Mouse (Mus musculus) myocyte (in vitro differentiated cells): ENCODE data around the gene Ccm2. TPM values are rescaled to one million over a fixed set of nuclear protein-coding genes. Genes with fewer than 3 reads are reported as not detected.

ENCODE experiments used
- H3K27me3 ChIP-seq: one replicate; pipeline ENCODE4 v1.6.1; 2011; ENCODE audit not compliant: control insufficient read depth, insufficient read depth, insufficient read length
- H3K36me3 ChIP-seq: one replicate; pipeline ENCODE4 v1.6.1; 2011; ENCODE audit not compliant: control insufficient read depth, insufficient read depth
- H3K4me2 ChIP-seq: one replicate; pipeline ENCODE4 v1.6.1; 2011; ENCODE audit warnings: low read depth, control low read depth
- H3K4me3 ChIP-seq: one replicate; pipeline ENCODE4 v1.5.1; 2011; ENCODE audit warnings: mild to moderate bottlenecking, control low read depth, moderate library complexity
- H3K79me2 ChIP-seq: one replicate; pipeline ENCODE4 v1.6.1; 2011; ENCODE audit not compliant: control insufficient read depth, insufficient read depth
- H3ac ChIP-seq: one replicate; pipeline ENCODE4 v1.6.1; 2011; ENCODE audit not compliant: control insufficient read depth, insufficient read length
- CEBPB ChIP-seq: IDR thresholded peaks from 2 replicates; pipeline ENCODE4 v1.6.1; 2011; ENCODE audit warnings: mild to moderate bottlenecking, moderate library complexity; ENCODE audit not compliant: poor library complexity, insufficient read depth, severe bottlenecking
- E2F4 ChIP-seq: IDR thresholded peaks from one replicate; pipeline ENCODE4 v1.6.1; 2011; ENCODE audit warnings: mild to moderate bottlenecking, control low read depth, moderate library complexity; ENCODE audit not compliant: insufficient read depth
- MAX ChIP-seq: IDR thresholded peaks from one replicate; pipeline ENCODE4 v1.6.1; 2011; ENCODE audit warnings: low read depth, mild to moderate bottlenecking, control low read depth
- MYOD1 ChIP-seq, 3 experiments: IDR thresholded peaks; one replicate each; pipeline ENCODE4 v1.6.1; 2011; ENCODE audit warnings: control low read depth in 2 of 3, low read depth in 2 of 3, mild to moderate bottlenecking in 2 of 3, moderate library complexity in 1 of 3; ENCODE audit not compliant: insufficient read length in 2 of 3, control insufficient read depth in 1 of 3
- MYOG ChIP-seq, 3 experiments: IDR thresholded peaks; one replicate each; pipeline ENCODE4 v1.6.1; 2011; ENCODE audit warnings: control low read depth in 2 of 3, low read depth in 2 of 3, mild to moderate bottlenecking in 2 of 3; ENCODE audit not compliant: insufficient read length in 2 of 3, control insufficient read depth in 1 of 3, insufficient read depth in 1 of 3
- POLR2A ChIP-seq: IDR thresholded peaks from one replicate; pipeline ENCODE4 v1.6.1; 2011; ENCODE audit warnings: low read depth, mild to moderate bottlenecking, control low read depth, moderate library complexity; ENCODE audit not compliant: insufficient read length
- POLR2AphosphoS2 ChIP-seq: IDR thresholded peaks from one replicate; pipeline ENCODE4 v1.6.1; 2011; ENCODE audit warnings: low read depth, control low read depth; ENCODE audit not compliant: insufficient read length
- REST ChIP-seq: IDR thresholded peaks from one replicate; pipeline ENCODE4 v1.6.1; 2011; ENCODE audit warnings: mild to moderate bottlenecking, control low read depth, moderate library complexity; ENCODE audit not compliant: insufficient read depth, insufficient read length
- SRF ChIP-seq: IDR thresholded peaks from one replicate; pipeline ENCODE4 v1.6.1; 2011; ENCODE audit warnings: low read depth; ENCODE audit not compliant: control insufficient read depth, insufficient read length
- TCF12 ChIP-seq: IDR thresholded peaks from one replicate; pipeline ENCODE4 v1.6.1; 2011; ENCODE audit warnings: mild to moderate bottlenecking, control low read depth; ENCODE audit not compliant: poor library complexity, insufficient read depth, severe bottlenecking
- TCF3 ChIP-seq: IDR thresholded peaks from one replicate; pipeline ENCODE4 v1.6.1; 2011; ENCODE audit warnings: low read depth, control low read depth; ENCODE audit not compliant: insufficient read length
- USF1 ChIP-seq: IDR thresholded peaks from one replicate; pipeline ENCODE4 v1.6.1; 2011; ENCODE audit warnings: low read depth, mild to moderate bottlenecking, control low read depth, moderate library complexity
- polyA plus RNA-seq: library from polyadenylated mRNA; unstranded; fragments of >200 nt; fragmentation: generic; extraction: Trizol; gene quantifications from one replicate; pipeline ENCODE4 v1.2.1, GENCODE M21; 2012; ENCODE audit warnings: missing spikeins

Ccm2 gene
- polyA plus RNA-seq, 1 experiment = 66.0 TPM

DNA sequence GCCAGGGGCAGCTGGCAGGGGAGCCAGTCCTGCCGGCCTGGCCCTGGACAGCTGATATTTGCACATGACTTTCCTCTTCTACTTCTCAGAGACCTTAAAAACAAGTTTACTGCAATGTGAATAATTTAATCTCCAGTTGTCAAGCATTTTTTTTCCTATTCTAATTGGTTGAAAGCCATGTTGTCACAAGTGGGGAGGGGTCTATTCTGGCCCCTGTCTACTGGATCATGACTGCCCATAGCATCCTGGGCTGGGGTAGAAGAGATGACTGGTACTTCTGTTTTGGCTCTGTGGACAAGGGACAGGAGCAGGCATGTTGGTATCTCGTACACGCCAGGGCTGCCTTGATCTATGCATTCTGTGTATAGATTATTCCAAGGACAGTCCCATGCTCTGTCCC, 49.9 kb downstream of the Ccm2 start:
- no peak overlapping the region for H3ac ChIP-seq

DNA sequence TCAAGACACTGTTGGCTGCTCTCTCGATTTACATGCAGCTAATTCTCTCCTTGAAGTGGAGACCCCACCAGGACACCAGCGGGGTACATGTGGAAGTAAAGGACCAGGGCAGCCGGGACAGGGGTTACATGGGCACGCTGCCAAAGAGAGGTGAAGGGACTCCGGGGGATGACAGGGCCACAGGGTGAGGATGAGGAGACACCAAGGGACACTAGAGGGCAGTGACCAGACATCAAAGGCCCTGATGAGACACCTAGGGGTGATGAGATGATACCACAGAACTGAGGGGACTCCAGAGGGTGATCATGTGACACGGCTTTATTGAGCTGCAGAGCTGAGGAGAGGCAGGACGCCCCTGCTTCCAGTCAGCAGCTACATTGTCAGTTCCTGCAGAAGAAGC, 50.8 kb downstream of the Ccm2 start:
- Histone ChIP-seq H3K27me3 (no peaks in the 10 kb centered on the region), H3ac (no peak overlapping the region), H3K79me2 (no peaks in the 10 kb centered on the region), H3K36me3 (peaks cover 24% of the 10 kb centered on the region), H3K4me2 (no peak overlapping the region), H3K4me3 (no peak overlapping the region)
- TF ChIP-seq SRF = no peak

More for the DNA sequence above, 49.9 kb downstream of the Ccm2 start:
- no peak overlapping the region for H3K4me2 ChIP-seq
- no peaks in the 10 kb centered on the region for H3K79me2 ChIP-seq
- TF ChIP-seq MYOG (IDR thresholded peaks at IDR 0.05; ENCODE audit: control insufficient read depth in 1 of 3, insufficient read depth in 1 of 3, insufficient read length in 2 of 3, low read depth in 2 of 3) = no peak
- no peak for TF ChIP-seq TCF3
- no peak for TF ChIP-seq MAX
- no peak for TF ChIP-seq USF1
- no peak overlapping the region for H3K4me3 ChIP-seq
- no peaks in the 10 kb centered on the region for H3K27me3 ChIP-seq
- peaks cover 31% of the 10 kb centered on the region for H3K36me3 ChIP-seq

DNA sequence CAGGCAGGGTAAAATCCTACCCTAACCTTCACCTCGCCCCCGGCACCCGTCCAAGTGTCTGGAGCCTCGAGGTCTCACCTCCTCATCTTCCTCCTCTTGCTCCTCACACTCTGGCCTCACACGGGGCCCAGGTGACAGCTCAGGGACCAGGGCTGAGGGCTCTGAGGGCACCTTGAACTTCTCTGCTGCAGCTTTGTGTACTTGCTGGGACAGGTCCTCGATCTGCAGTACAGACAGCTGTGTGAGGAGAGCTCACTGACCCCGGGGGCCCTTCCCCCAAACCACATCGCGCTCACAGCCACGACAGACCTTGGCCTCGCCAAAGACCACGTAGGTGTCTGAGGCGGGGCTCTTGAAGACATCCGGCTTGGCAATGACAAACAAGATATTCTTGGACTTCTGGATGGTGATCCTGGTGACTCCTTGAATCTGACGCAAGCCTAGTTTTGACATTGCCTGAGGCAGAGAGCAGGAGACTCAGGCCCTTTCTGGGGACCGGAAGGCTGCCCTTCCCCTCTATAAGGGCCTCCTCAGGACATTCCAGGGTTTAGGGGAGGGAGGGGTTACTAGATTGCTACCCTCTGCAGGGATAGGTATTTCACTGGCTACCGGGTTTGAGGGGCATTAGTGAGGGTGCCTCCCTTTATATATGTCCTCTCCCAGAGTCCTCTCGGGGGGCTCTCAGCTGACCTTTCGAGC, 51.7 kb downstream of the Ccm2 start:
- H3K79me2 ChIP-seq = no peaks in the 10 kb centered on the region
- no peak overlapping the region for H3ac ChIP-seq
- no peak overlapping the region for H3K4me2 ChIP-seq
- peaks cover 19% of the 10 kb centered on the region for H3K36me3 ChIP-seq
- TF ChIP-seq MYOG (IDR thresholded peaks at IDR 0.05; ENCODE audit: control insufficient read depth in 1 of 3, insufficient read depth in 1 of 3, insufficient read length in 2 of 3, low read depth in 2 of 3) = no peak
- no peak for TF ChIP-seq TCF3
- TF ChIP-seq MYOD1 (IDR thresholded peaks at IDR 0.05; ENCODE audit: control insufficient read depth in 1 of 3, insufficient read length in 2 of 3, low read depth in 2 of 3) = no peak
- TF ChIP-seq REST = no peak
- TF ChIP-seq POLR2AphosphoS2 = no peak
- no peak for TF ChIP-seq MAX
- TF ChIP-seq E2F4 = no peak
- TF ChIP-seq SRF = no peak
- TF ChIP-seq CEBPB = no peak
- TF ChIP-seq POLR2A = no peak
- no peak for TF ChIP-seq USF1
- no peak for TF ChIP-seq TCF12
- H3K27me3 ChIP-seq = no peaks in the 10 kb centered on the region
- H3K4me3 ChIP-seq = no peak overlapping the region

DNA sequence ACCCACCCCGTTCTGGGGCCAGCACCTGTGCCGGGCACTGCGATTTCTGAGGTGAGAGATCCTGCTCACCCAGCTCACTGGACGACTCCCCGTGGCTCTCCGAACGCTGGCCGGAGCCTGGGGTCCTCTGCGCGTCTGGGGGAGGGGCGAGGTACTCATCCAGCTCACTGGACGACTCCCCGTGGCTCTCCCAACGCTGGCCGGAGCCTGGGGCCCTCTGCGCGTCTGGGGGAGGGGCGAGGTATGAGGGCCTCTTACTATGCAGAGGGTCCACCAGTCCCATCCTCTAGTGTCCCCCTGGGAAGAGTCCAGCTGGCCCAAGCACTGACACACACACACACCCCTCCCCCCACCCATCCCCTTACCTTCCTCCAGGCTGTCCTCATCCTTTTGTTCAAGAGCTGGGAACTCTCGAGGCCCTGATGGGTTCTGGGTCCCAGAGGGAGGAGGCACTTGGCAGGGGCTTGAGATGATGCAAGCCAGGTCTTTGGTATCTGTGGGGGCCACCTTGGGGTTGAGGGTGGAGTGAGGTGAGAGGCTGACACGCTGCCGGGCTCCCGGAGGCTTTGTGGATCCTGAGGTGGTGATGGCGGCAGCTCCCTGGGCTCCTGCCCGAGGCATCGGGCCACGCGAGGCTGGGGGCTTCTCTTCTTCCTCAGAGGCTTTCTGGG, 52.5 kb downstream of the Ccm2 start:
- Histone ChIP-seq H3K36me3 (peaks cover 14% of the 10 kb centered on the region), H3K27me3 (no peaks in the 10 kb centered on the region), H3K79me2 (no peaks in the 10 kb centered on the region), H3ac (no peak overlapping the region), H3K4me3 (no peak overlapping the region), H3K4me2 (no peak overlapping the region)
- no peak for TF ChIP-seq USF1
- no peak for TF ChIP-seq E2F4
- no peak for TF ChIP-seq TCF3
- no peak for TF ChIP-seq POLR2A

- H3ac ChIP-seq = no peak overlapping the region
- H3K4me3 ChIP-seq = no peak overlapping the region
- H3K4me2 ChIP-seq = no peak overlapping the region
- no peak for TF ChIP-seq MAX
- TF ChIP-seq POLR2AphosphoS2 = peak; percentile 75
- no peaks in the 10 kb centered on the region for H3K79me2 ChIP-seq
- no peaks in the 10 kb centered on the region for H3K27me3 ChIP-seq
- H3K36me3 ChIP-seq = peaks cover 14% of the 10 kb centered on the region
These were observed 53.1 kb downstream of the Ccm2 start for GRCm38 (mm10) chr11:6599831-6600230.

DNA sequence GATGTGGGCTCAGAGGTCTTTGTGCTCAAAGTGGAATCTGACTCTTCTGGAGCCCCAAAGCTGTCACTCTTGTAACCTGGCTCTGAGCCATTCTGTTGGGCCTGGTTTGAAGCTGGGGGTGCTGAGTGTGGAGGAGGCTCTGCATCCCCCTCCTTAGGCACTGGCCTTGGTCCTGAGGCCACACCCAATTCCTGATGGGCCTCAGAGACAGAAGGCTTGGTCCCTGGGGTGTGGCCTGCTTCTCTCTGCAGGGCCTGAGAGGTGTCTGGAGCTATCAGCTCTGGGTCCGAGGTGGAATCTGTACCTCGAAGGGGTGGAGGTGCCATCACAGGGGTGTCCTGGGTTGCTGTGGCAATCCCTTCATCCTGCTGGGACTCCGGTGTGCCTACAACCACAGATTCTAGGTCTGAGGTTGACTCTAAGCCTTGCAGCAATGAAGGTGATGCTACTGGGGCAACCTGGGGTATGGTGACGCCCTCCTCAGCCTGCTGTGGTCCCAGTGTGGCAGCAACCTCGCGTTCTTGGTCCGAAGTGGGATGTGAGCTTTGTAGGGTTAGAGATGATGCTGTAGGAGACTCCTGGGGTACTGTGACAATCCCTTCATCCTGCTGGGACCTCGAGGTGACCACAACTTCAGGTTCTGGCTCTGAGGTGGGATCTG, 53.7 kb downstream of the Ccm2 start:
- Histone ChIP-seq H3K79me2 (no peaks in the 10 kb centered on the region), H3K36me3 (peaks cover 8% of the 10 kb centered on the region), H3ac (no peak overlapping the region), H3K4me3 (no peak overlapping the region), H3K27me3 (no peaks in the 10 kb centered on the region), H3K4me2 (no peak overlapping the region)
- TF ChIP-seq MYOD1 (IDR thresholded peaks at IDR 0.05; ENCODE audit: control insufficient read depth in 1 of 3, insufficient read length in 2 of 3, low read depth in 2 of 3) (no peak), REST (peak; percentile 41), POLR2AphosphoS2 (peak; percentile 53), TCF3 (no peak), SRF (no peak), E2F4 (no peak), MAX (no peak), CEBPB (no peak), POLR2A (no peak)
